Mouse (Mus musculus) intestine, postnatal 0 days (tissue): ENCODE results near the gene Dennd6a. TPM values are rescaled to one million over a fixed set of nuclear protein-coding genes. Genes with fewer than 3 reads are reported as not detected.

Source experiments
- ATAC-seq: fragments of 200-750 bp; cut with Nextera tagmentation; 2 replicates; pipeline ENCODE4 v1.8.0; 2017; ENCODE audit warnings: mild to moderate bottlenecking, moderate TSS enrichment, moderate library complexity
- H3K27ac ChIP-seq: fragments of 300-500 bp; sonication (generic); 2 replicates; pipeline ENCODE4 v1.5.1; 2014; ENCODE audit warnings: mild to moderate bottlenecking, low read depth, low read length, moderate library complexity
- H3K27me3 ChIP-seq: fragments of 300-500 bp; sonication (generic); replicated peaks from 2 replicates; pipeline ENCODE4 v1.6.1; 2014; ENCODE audit warnings: low read length, mixed read lengths; ENCODE audit not compliant: control insufficient read depth, insufficient read depth
- H3K36me3 ChIP-seq: fragments of 300-500 bp; sonication (generic); 2 replicates; pipeline ENCODE4 v1.6.1; 2014; ENCODE audit warnings: mild to moderate bottlenecking, moderate library complexity; ENCODE audit not compliant: control insufficient read depth, insufficient read depth
- H3K4me1 ChIP-seq: fragments of 300-500 bp; sonication (generic); replicated peaks from 2 replicates; pipeline ENCODE4 v1.6.1; 2014; ENCODE audit warnings: antibody characterized with exemption, low read length, mixed read lengths; ENCODE audit not compliant: control insufficient read depth, insufficient read depth
- H3K4me2 ChIP-seq: fragments of 300-500 bp; sonication (generic); replicated peaks from 2 replicates; pipeline ENCODE4 v1.6.1; 2014; ENCODE audit warnings: low read depth, mild to moderate bottlenecking, moderate library complexity
- H3K4me3 ChIP-seq: fragments of 300-500 bp; sonication (generic); 2 replicates; pipeline ENCODE4 v1.5.1; 2014; ENCODE audit warnings: low read depth, low read length
- H3K9ac ChIP-seq: fragments of 300-500 bp; sonication (generic); 2 replicates; pipeline ENCODE4 v1.6.1; 2014; ENCODE audit warnings: mild to moderate bottlenecking, low read depth, low read length
- H3K9me3 ChIP-seq: fragments of 300-500 bp; sonication (generic); 2 replicates; pipeline ENCODE4 v1.6.1; 2016; ENCODE audit warnings: mixed run types; ENCODE audit not compliant: control insufficient read depth
- CTCF ChIP-seq: sonication (generic); IDR thresholded peaks from 2 replicates; pipeline ENCODE4 v1.5.1; 2016; ENCODE audit warnings: low read depth, mild to moderate bottlenecking, control low read depth, antibody characterized with exemption, moderate library complexity
- WGBS: fragments of 180-500 bp; shearing (Covaris S2); extraction: QIAGEN DNeasy Blood & Tissue Kit; methylation state at CpG from one replicate; pipeline ENCODE4 v1.1.7; 2014; 5-methylcytosine and 5-hydroxymethylcytosine counted together
- polyA plus RNA-seq: library from polyadenylated mRNA; unstranded; fragments of >200 nt; fragmentation: Nextera tagmentation; extraction: Ambion mirVana; gene quantifications from 2 replicates; pipeline ENCODE4 v1.2.1, GENCODE M21; 2015

Dennd6a gene
- polyA plus RNA-seq, 1 experiment from 2014 or later = 31.6 TPM

DNA sequence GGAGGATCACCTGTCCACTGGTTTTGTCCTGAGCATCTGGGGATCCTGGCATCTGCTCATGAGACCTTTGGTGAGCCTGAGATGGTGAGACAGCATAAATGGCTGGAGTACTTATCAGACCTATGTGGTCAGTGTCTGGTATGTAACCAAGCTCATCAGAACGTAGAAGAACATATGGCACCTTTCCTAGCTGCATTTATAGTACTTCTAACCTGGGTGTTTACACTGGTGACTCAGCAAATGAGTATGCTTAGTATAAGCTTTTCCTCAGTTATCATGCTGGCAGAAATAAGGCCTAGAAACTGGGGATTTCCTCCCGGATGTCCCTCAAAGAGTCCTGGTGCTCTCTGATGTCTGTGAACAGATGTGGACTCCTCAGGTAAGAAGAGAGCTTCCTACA is 11.4 kb upstream of the Dennd6a start:
- ATAC-seq = 0 out of 2 replicates have a peak, but pooled peaks have one; percentile 10
- WGBS = 54% methylated on average over 2 of the region's 2 CpGs
- no peak for TF ChIP-seq CTCF

DNA sequence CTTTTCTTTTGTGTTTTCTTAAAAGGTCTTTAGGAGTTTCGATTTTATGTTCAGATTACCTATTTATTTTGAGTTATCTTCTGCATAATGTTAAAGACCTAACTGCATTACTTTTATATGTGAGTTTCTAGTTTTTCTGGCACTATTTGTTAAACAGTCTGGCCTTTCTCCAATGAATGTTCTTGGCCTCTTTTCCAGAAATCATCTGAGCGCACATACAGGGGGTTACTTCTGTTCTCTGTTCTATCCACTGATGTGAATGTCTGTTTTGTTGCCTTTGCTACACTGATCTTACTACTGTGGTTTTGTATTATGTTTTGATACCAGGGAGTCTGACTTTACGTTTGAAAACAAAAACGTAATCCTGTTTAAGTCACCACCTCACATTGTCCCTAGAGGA is 3.8 kb upstream of the Dennd6a start:
- H3K4me1 ChIP-seq = no peaks in the 10 kb centered on the region
- no peak for TF ChIP-seq CTCF
- 84% methylated on average over 4 of the region's 4 CpGs for WGBS
- H3K9ac ChIP-seq = no peak overlapping the region
- no peak for ATAC-seq
- H3K4me3 ChIP-seq = no peak overlapping the region
- H3K4me2 ChIP-seq = no peak overlapping the region
- no peaks in the 10 kb centered on the region for H3K27me3 ChIP-seq
- no peaks in the 10 kb centered on the region for H3K9me3 ChIP-seq
- H3K27ac ChIP-seq = no peak overlapping the region
- no peaks in the 10 kb centered on the region for H3K36me3 ChIP-seq

More for the DNA sequence above, 11.4 kb upstream of the Dennd6a start:
- no peaks in the 10 kb centered on the region for H3K36me3 ChIP-seq
- H3K27me3 ChIP-seq = no peaks in the 10 kb centered on the region
- no peak overlapping the region for H3K27ac ChIP-seq
- no peak overlapping the region for H3K9ac ChIP-seq
- H3K4me3 ChIP-seq = no peak overlapping the region
- 0 out of 2 replicates have a peak, but pooled peaks cover 5% of the 10 kb centered on the region for H3K9me3 ChIP-seq
- no peaks in the 10 kb centered on the region for H3K4me1 ChIP-seq
- no peak overlapping the region for H3K4me2 ChIP-seq

DNA sequence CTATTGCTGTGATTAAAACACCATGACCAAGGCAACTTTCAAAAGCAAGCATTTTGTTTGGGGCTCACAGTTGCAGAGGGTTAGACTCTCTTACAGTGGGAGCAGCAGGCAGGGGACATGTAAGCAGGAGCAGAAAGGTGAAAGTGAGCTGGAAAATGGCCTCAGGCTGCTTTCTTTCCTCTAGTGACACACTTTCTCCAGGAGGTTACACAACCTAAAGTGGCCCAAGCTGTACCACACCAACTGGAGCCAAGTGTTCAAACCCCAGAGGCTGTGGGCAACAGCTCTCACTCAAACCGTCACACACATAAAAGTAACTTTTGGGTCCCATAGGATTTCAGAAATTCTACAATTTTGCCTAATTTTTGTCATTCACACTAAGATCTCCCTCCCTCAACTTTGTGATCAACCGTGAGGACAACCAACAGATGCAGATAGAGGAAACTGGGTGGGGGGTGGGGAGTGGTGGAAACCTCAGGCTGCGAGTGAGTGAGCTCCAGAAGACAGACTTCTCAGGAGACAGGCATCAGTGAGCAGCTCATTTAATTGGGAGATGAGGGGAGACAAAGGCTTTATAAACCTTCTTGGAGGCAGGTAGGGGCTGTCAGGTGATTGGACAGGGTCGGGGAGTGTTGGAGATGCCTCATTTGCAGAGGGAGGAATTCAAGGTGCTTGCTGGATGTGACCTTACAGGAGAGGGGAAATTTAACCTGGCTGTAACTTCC is 1.5 kb upstream of the Dennd6a start:
- H3K27me3 ChIP-seq = no peaks in the 10 kb centered on the region
- H3K9me3 ChIP-seq = no peaks in the 10 kb centered on the region
- H3K4me1 ChIP-seq = no peaks in the 10 kb centered on the region
- no peak overlapping the region for H3K27ac ChIP-seq
- TF ChIP-seq CTCF = no peak
- no peak for ATAC-seq
- H3K4me2 ChIP-seq = no peak overlapping the region
- 55% methylated on average over 4 of the region's 4 CpGs for WGBS
- no peak overlapping the region for H3K9ac ChIP-seq
- H3K4me3 ChIP-seq = no peak overlapping the region
- H3K36me3 ChIP-seq = no peaks in the 10 kb centered on the region

DNA sequence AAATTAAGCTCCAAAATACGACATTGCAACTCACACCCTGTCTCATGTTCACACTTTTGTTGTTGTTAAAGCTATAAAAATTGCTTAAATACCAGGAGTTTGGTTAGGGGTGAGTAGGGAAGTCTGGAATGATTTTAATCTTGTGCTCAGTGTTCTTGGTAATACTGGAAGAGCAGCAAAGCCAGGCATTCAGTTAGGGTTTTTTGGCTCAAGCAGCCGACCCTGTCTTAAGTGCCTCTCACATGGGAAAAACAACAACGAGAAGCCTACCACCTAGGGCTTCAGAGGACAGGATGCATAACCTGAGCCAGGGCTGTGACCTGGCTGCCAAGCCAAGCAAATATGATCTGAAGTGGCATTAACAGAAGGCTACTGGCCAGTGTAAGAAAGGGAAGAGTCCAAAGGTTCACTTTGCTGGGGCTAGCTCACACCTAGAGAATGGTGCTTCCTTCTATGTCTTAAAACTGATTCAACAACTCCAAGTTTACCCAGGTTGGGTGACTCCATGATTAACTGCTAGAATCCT is 2.7 kb downstream of the Dennd6a start:
- Histone ChIP-seq H3K27me3 (no peaks in the 10 kb centered on the region), H3K4me3 (no peak overlapping the region), H3K36me3 (no peaks in the 10 kb centered on the region), H3K4me1 (peaks cover 3% of the 10 kb centered on the region; the same call in 1 of the 2 replicates), H3K9ac (no peak overlapping the region), H3K27ac (no peak overlapping the region), H3K9me3 (no peaks in the 10 kb centered on the region), H3K4me2 (no peak overlapping the region)
- WGBS = 65% methylated on average over 3 of the region's 3 CpGs
- no peak for ATAC-seq
- no peak for TF ChIP-seq CTCF

DNA sequence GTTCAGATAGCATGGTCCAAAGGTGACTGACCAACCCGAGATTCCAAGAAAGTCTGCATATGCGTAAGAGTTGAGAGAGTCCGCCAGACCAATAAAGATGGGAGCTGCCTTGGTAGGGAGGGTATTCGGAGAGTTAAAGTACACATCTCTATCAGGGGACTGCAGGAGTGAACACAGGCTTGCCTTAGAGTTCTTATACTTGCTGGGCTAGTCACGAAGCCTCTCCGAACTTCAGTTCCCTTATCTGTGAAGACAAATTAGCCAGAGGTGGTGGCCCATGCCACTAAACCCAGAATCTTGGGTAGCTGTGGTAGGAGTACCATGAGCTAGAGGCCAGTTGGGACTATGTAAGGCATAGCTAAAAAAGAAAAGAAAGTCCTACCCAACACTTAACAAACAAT is 5.1 kb downstream of the Dennd6a start:
- H3K4me2 ChIP-seq = peak overlapping the region; percentile 63
- H3K4me3 ChIP-seq = peak overlapping the region; percentile 90
- ATAC-seq = peak; percentile 89
- no peaks in the 10 kb centered on the region for H3K27me3 ChIP-seq
- no peaks in the 10 kb centered on the region for H3K9me3 ChIP-seq
- H3K9ac ChIP-seq = peak overlapping the region; percentile 18; the same call in 1 of the 2 replicates
- peaks cover 3% of the 10 kb centered on the region; the same call in 1 of the 2 replicates for H3K4me1 ChIP-seq
- 0 out of 2 replicates have a peak, but pooled peaks cover 4% of the 10 kb centered on the region for H3K36me3 ChIP-seq
- WGBS = 28% methylated on average over 6 of the region's 6 CpGs
- peak overlapping the region; percentile 99 for H3K27ac ChIP-seq
- TF ChIP-seq CTCF = no peak

DNA sequence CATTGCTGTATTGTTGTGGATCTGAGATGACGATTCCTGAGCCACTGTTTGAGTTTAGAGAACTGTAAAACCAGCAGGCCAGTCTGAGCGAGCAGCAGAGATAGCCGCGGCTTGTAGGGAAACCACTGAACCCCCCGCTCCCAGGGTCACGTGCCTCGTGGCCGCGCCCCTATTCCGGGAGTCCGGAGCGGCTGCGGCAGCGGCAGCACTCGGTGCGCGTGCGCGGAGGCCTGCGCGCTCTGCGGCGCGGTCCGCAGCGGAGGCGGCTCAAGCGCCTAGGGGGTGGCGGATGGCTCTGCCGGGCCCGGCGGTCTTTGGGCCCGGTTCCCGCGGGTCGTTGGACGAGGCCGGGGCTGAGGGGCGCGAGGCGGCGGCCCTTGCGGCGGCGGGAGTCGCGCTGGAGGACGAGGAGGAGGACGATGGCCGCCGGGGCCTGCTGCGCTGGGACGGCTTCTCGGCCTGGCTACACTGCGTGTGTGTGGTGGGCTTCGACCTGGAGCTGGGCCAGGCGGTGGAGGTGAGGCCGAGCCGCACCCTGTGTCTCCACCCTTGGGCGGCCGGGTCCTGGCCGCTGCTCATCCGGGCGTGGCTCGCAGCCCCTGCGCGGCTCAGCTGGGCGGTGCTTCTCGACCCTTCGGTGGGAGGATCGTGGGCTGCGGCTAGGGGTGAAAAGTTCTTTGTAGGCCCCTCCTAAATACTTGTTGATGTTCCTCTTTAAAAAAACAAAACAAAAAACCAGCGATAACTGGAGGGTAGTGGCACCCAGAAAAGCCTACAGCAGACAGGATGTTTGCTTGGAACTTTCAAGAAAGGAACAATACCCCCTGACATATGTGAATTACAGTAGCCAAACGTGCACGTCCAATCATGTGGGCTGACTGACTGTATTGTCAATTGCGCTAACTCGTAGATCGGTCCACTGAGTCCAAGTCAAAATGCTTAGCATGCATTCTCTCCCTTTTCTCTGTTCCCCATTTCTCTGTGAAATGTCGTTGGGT is 6.0 kb downstream of the Dennd6a start:
- under 1% methylated on average over 71 of the region's 79 CpGs for WGBS

More for the DNA sequence above, 6.0 kb downstream of the Dennd6a start:
- Histone ChIP-seq H3K9ac (peak overlapping the region; percentile 96), H3K4me2 (peak overlapping the region; percentile 63), H3K27me3 (no peaks in the 10 kb centered on the region), H3K4me1 (peaks cover 3% of the 10 kb centered on the region; the same call in 1 of the 2 replicates), H3K9me3 (no peaks in the 10 kb centered on the region), H3K4me3 (peak overlapping the region; percentile 90), H3K27ac (peak overlapping the region; percentile 99), H3K36me3 (0 out of 2 replicates have a peak, but pooled peaks cover 4% of the 10 kb centered on the region)
- TF ChIP-seq CTCF = 0 out of 2 replicates have a peak, but pooled peaks have one; percentile 5
- ATAC-seq = peak; percentile 88
